Mouse (Mus musculus): Measurements from ENCODE around the gene Wipf2.

DNA sequence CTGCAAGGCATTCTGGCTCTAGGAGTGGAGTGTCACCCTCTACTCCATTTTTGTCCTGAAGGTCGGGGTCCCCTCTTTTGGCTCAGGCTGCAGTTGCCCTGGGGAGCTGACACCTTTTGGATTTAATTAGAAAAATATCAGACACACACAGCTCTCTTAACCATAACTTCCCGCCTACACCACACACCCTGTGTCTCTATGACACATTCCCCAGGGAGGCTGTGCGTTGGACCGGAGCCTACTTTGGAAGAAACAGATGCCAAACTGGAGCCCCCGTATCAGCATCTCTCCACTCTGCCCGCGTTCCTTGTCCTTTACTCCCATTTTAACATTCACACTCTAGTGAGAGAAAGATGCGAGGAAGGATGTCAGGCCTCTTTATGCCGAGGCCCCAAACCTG lies 24.9 kb upstream of the Wipf2 start:
- TF ChIP-seq CTCF (IDR thresholded peaks at IDR 0.05; ENCODE audit: low read depth, low read length), result no peak
- TF ChIP-seq EP300 (IDR thresholded peaks at IDR 0.05; ENCODE audit: insufficient read depth, low read depth, low read length), result no peak
